Mouse (Mus musculus) hindbrain, embryonic 12.5 days (tissue): ENCODE measurements around the gene Ciz1. TPM values are rescaled to one million over a fixed set of nuclear protein-coding genes. Genes with fewer than 3 reads are reported as not detected.

Experiments used
- ATAC-seq: fragments of 200-750 bp; cut with Nextera tagmentation; 2 replicates; pipeline ENCODE4 v1.8.0; 2017; ENCODE audit warnings: moderate TSS enrichment; ENCODE audit not compliant: low FRiP score
- H3K27ac ChIP-seq: fragments of 300-500 bp; sonication (generic); 2 replicates; pipeline ENCODE4 v1.5.1; 2016; ENCODE audit warnings: mild to moderate bottlenecking
- H3K27me3 ChIP-seq: fragments of 300-500 bp; sonication (generic); 2 replicates; pipeline ENCODE4 v1.6.1; 2016; ENCODE audit warnings: mild to moderate bottlenecking
- H3K36me3 ChIP-seq: fragments of 300-500 bp; sonication (generic); 2 replicates; pipeline ENCODE4 v1.6.1; 2016; ENCODE audit warnings: mild to moderate bottlenecking
- H3K4me1 ChIP-seq: fragments of 300-500 bp; sonication (generic); 2 replicates; pipeline ENCODE4 v1.6.1; 2016
- H3K4me2 ChIP-seq: fragments of 300-500 bp; sonication (generic); replicated peaks from 2 replicates; pipeline ENCODE4 v1.6.1; 2016; ENCODE audit warnings: mild to moderate bottlenecking
- H3K4me3 ChIP-seq: fragments of 300-500 bp; sonication (generic); 2 replicates; pipeline ENCODE4 v1.5.1; 2016; ENCODE audit warnings: mild to moderate bottlenecking
- H3K9ac ChIP-seq: fragments of 300-500 bp; sonication (generic); 2 replicates; pipeline ENCODE4 v1.6.1; 2016; ENCODE audit warnings: mild to moderate bottlenecking, moderate library complexity
- H3K9me3 ChIP-seq: fragments of 300-500 bp; sonication (generic); replicated peaks from 2 replicates; pipeline ENCODE4 v1.6.1; 2016; ENCODE audit warnings: mild to moderate bottlenecking
- WGBS: fragments of 180-500 bp; shearing (Covaris S2); methylation state at CpG from one replicate; pipeline ENCODE4 v1.1.7; 2016; 5-methylcytosine and 5-hydroxymethylcytosine counted together
- polyA plus RNA-seq: library from polyadenylated mRNA; unstranded; fragments of >200 nt; fragmentation: Nextera tagmentation; extraction: Ambion mirVana; gene quantifications from 2 replicates; pipeline ENCODE4 v1.2.1, GENCODE M21; 2016

Gene Ciz1
- polyA plus RNA-seq, 1 experiment from 2014 or later, result 59.1 TPM

- Histone ChIP-seq H3K27ac (peak within 1 kb of the TSS; percentile 89), H3K27me3 (no peaks in the 10 kb centered on the region), H3K4me2 (peak within 1 kb of the TSS; percentile 83), H3K4me1 (peaks cover 16% of the 10 kb centered on the region), H3K36me3 (peaks cover 7% of the 10 kb centered on the region; the same call in 1 of the 2 replicates), H3K9me3 (no peaks in the 10 kb centered on the region), H3K9ac (peak within 1 kb of the TSS; percentile 76), H3K4me3 (peak within 1 kb of the TSS; percentile 67)
- under 1% methylated on average over 31 of the region's 31 CpGs for WGBS
- ATAC-seq, result peak; percentile 91
Observed at GRCm38 (mm10) chr2:32395484-32395945, 43.4 kb downstream of the Ciz1 start, which contains the start of gene Ptges2. Gene Ptges2 (plus strand): TSS chr2:32395896.

GRCm38 (mm10) chr2:32395946-32396621 lies 44.0 kb downstream of the Ciz1 start:
- Histone ChIP-seq H3K9me3 (no peaks in the 10 kb centered on the region), H3K4me2 (peak overlapping the region; percentile 83), H3K4me3 (peak overlapping the region; percentile 67), H3K27me3 (no peaks in the 10 kb centered on the region), H3K27ac (peak overlapping the region; percentile 89), H3K36me3 (peaks cover 12% of the 10 kb centered on the region), H3K4me1 (peaks cover 16% of the 10 kb centered on the region), H3K9ac (peak overlapping the region; percentile 76)
- WGBS, result under 1% methylated on average over 55 of the region's 59 CpGs
- ATAC-seq, result peak; percentile 97

GRCm38 (mm10) chr2:32396695-32397094 lies 44.6 kb downstream of the Ciz1 start:
- Histone ChIP-seq H3K36me3 (peaks cover 18% of the 10 kb centered on the region), H3K27me3 (no peaks in the 10 kb centered on the region), H3K4me2 (peak overlapping the region; percentile 83), H3K27ac (peak overlapping the region; percentile 89; the same call in 1 of the 2 replicates), H3K4me1 (peaks cover 16% of the 10 kb centered on the region), H3K9ac (peak overlapping the region; percentile 76), H3K4me3 (peak overlapping the region; percentile 67), H3K9me3 (no peaks in the 10 kb centered on the region)
- WGBS, result 2% methylated on average over 15 of the region's 15 CpGs
- ATAC-seq, result no peak

- H3K27ac ChIP-seq, result no peak overlapping the region
- peaks cover 31% of the 10 kb centered on the region for H3K36me3 ChIP-seq
- no peak overlapping the region for H3K9ac ChIP-seq
- no peaks in the 10 kb centered on the region for H3K9me3 ChIP-seq
- no peaks in the 10 kb centered on the region for H3K27me3 ChIP-seq
- 0 out of 2 replicates have a peak, but pooled peaks have one; percentile 30 for ATAC-seq
- 18% methylated on average over 2 of the region's 2 CpGs for WGBS
- no peak overlapping the region for H3K4me3 ChIP-seq
- H3K4me1 ChIP-seq, result no peaks in the 10 kb centered on the region
- H3K4me2 ChIP-seq, result no peak overlapping the region
Observed at GRCm38 (mm10) chr2:32404663-32405062, 52.5 kb downstream of the Ciz1 start.

- no peak overlapping the region for H3K27ac ChIP-seq
- H3K4me2 ChIP-seq, result no peak overlapping the region
- H3K36me3 ChIP-seq, result peaks cover 6% of the 10 kb centered on the region
- no peak for ATAC-seq
- no peak overlapping the region for H3K9ac ChIP-seq
- H3K27me3 ChIP-seq, result no peaks in the 10 kb centered on the region
- WGBS, result 85% methylated on average over 7 of the region's 7 CpGs
- H3K4me3 ChIP-seq, result no peak overlapping the region
- no peaks in the 10 kb centered on the region for H3K9me3 ChIP-seq
- H3K4me1 ChIP-seq, result no peaks in the 10 kb centered on the region
Observed at GRCm38 (mm10) chr2:32407144-32407824, 55.2 kb downstream of the Ciz1 start.

- Histone ChIP-seq H3K4me1 (no peaks in the 10 kb centered on the region), H3K27me3 (no peaks in the 10 kb centered on the region), H3K4me2 (no peak overlapping the region), H3K9ac (no peak overlapping the region), H3K4me3 (no peak overlapping the region), H3K36me3 (0 out of 2 replicates have a peak, but pooled peaks cover 2% of the 10 kb centered on the region), H3K9me3 (no peaks in the 10 kb centered on the region), H3K27ac (no peak overlapping the region)
- WGBS, result 68% methylated on average over 25 of the region's 25 CpGs
- ATAC-seq, result no peak
Observed at GRCm38 (mm10) chr2:32408429-32409424, 56.6 kb downstream of the Ciz1 start.

- H3K36me3 ChIP-seq, result peaks cover 29% of the 10 kb centered on the region
- no peak overlapping the region for H3K4me3 ChIP-seq
- H3K27ac ChIP-seq, result no peak overlapping the region
- WGBS, result 85% methylated on average over 7 of the region's 7 CpGs
- no peak overlapping the region for H3K9ac ChIP-seq
- H3K9me3 ChIP-seq, result no peaks in the 10 kb centered on the region
- H3K27me3 ChIP-seq, result no peaks in the 10 kb centered on the region
- no peak overlapping the region for H3K4me2 ChIP-seq
- no peak for ATAC-seq
- no peaks in the 10 kb centered on the region for H3K4me1 ChIP-seq
Observed at GRCm38 (mm10) chr2:32411407-32411806, 59.3 kb downstream of the Ciz1 start.

GRCm38 (mm10) chr2:32412742-32413531 lies 60.8 kb downstream of the Ciz1 start:
- Histone ChIP-seq H3K4me2 (no peak overlapping the region), H3K4me1 (no peaks in the 10 kb centered on the region)
- WGBS, result 86% methylated on average over 6 of the region's 6 CpGs

GRCm38 (mm10) chr2:32413936-32414335 lies 61.8 kb downstream of the Ciz1 start:
- Histone ChIP-seq H3K9me3 (no peaks in the 10 kb centered on the region), H3K4me3 (no peak overlapping the region), H3K4me1 (no peaks in the 10 kb centered on the region), H3K36me3 (peaks cover 54% of the 10 kb centered on the region), H3K27me3 (no peaks in the 10 kb centered on the region), H3K27ac (no peak overlapping the region), H3K4me2 (no peak overlapping the region), H3K9ac (no peak overlapping the region)
- no peak for ATAC-seq
- 67% methylated on average over 5 of the region's 5 CpGs for WGBS

More at GRCm38 (mm10) chr2:32412742-32413531, 60.8 kb downstream of the Ciz1 start:
- Histone ChIP-seq H3K9ac (no peak overlapping the region), H3K27me3 (no peaks in the 10 kb centered on the region), H3K4me3 (no peak overlapping the region), H3K36me3 (peaks cover 44% of the 10 kb centered on the region), H3K27ac (no peak overlapping the region), H3K9me3 (no peaks in the 10 kb centered on the region)
- ATAC-seq, result no peak

- H3K36me3 ChIP-seq, result peaks cover 73% of the 10 kb centered on the region
- H3K9ac ChIP-seq, result no peak overlapping the region
- no peak overlapping the region for H3K4me2 ChIP-seq
- no peak for ATAC-seq
- H3K27ac ChIP-seq, result no peak overlapping the region
- H3K27me3 ChIP-seq, result no peaks in the 10 kb centered on the region
- WGBS, result 95% methylated on average over 12 of the region's 12 CpGs
- no peaks in the 10 kb centered on the region for H3K4me1 ChIP-seq
- H3K4me3 ChIP-seq, result no peak overlapping the region
- no peaks in the 10 kb centered on the region for H3K9me3 ChIP-seq
Observed at GRCm38 (mm10) chr2:32415801-32416200, 63.7 kb downstream of the Ciz1 start.

GRCm38 (mm10) chr2:32416556-32416955 lies 64.4 kb downstream of the Ciz1 start:
- no peak for ATAC-seq
- H3K4me3 ChIP-seq, result no peak overlapping the region
- H3K9me3 ChIP-seq, result no peaks in the 10 kb centered on the region
- WGBS, result 87% methylated on average over 2 of the region's 2 CpGs
- no peaks in the 10 kb centered on the region for H3K4me1 ChIP-seq
- H3K27me3 ChIP-seq, result no peaks in the 10 kb centered on the region
- H3K27ac ChIP-seq, result no peak overlapping the region
- H3K4me2 ChIP-seq, result no peak overlapping the region
- peaks cover 77% of the 10 kb centered on the region for H3K36me3 ChIP-seq
- no peak overlapping the region for H3K9ac ChIP-seq
